Mouse (Mus musculus) heart, postnatal 25 days (tissue): ENCODE results near the gene Myof. TPM values are rescaled to one million over a fixed set of nuclear protein-coding genes. Genes with fewer than 3 reads are reported as not detected.

ENCODE experiments used
- DNase-seq: peaks from one replicate; pipeline ENCODE4 v3.0.0; 2022; ENCODE audit warnings: low spot score
- intact Hi-C: fragments of 180-260 bp; cut with DNase I; formaldehyde crosslinking; loops from one replicate; pipeline ENCODE4 v1.15.1; 2025
- total RNA-seq, 2 experiments: library from RNA; stranded (reverse); gene quantifications; 2 replicates each; pipeline ENCODE4 v1.2.3; 2021

Gene Myof
- total RNA-seq, 2 experiments from 2014 or later, result 9.5 to 10.3 TPM

DNA sequence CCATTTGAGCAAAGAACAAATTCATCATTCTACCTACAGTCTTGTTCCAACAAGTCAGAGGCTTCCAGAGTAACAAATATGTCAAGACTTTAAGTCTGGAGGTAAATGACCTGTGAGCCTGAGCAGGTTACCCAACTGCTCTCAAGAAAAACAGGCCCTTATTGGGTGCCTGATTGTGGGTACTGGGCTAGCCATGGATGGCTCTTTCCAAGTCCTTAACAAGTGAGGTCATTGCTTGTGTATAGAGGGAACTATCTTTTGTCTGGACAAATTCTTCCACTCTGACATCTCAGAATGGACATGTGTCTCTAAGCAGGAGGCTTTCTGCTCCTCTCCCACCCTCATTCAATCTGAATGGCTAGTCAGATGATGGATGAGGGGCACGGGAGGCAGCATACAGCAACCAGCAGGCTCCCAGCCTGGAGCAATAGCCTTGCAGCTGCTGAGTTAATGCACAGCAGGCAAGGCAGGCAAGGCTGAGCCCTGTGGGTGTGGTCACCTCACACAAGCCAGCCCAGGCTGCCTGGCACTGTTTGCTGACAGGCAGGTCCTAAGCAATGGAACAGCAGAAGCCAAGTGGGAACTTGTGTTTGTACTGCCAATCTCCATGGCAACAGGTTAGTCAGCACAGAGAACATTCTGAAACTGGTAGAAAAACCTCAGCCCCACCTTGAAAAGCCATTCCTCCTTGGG, 28.1 kb downstream of the Myof start:
- intact Hi-C loops, result no loop called here
- DNase-seq, result peak; percentile 75

DNA sequence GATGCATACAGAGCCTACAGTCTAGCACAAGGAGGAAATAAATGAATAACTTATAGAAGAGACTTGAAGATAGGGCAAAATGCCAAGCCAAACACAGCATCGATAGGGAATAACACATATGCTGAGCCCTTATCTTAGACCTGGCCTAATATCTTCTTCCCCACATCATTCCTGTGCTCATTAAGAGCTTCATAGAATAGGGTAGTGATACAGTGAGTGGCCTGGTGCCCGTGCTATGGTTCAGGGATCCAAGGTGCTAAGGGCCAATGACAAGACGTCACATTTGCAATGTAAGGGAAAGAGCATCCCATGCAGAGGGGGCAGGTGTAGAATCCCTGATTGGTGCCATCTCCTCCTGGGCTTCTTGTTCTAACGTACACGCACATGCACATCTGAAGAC, 28.9 kb downstream of the Myof start:
- intact Hi-C loops, result no loop called here
- no peak for DNase-seq

DNA sequence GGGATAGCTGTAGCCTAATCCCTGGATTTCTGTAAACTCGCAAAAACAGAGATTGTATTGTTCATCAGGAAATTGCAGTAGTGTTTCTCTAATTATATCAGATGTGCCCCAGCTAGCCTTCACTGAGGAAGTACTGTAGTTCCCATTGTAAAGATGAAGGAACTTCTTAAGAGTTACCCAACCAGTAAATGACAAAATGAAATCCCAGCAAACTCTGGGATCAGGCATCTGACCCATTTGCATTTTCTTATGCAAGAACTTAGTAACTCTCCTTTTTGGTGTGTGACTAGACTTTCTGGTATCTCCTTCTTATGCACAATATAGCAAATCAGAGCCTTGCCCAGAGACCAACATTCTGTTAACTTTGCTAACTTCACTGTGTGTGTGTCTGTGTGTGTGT, 32.0 kb downstream of the Myof start:
- intact Hi-C loops, result no loop called here
- DNase-seq, result no peak

DNA sequence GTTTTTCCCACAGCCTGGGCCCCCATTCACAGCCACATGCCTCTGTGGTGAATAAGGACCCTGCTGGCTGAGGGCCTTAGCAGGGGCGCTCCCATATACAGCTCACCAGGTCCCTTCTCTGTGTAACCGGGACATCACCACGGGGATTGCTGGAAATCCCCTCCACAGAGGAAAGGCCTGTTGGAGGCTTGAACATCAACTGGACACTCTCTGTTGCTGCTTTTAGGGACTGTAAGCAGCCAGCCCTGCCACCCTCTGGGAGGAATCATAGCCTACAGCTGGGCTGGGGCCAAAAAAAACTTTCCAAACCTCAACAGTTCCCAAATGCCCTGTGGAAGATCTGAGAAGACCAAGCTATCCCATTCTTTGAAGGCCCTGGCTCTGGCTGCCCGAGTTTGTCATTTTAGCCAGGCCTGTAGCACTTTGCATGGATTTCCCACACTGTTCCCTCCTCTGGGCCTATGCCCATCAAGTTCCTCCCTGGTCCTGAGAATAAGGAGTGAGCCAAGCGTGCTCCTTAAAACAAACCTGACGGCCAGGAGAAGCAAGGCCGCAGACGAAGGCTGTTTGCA, 38.5 kb downstream of the Myof start:
- intact Hi-C loops, result loop anchor here (2.0 kb wide), 1 partner anchor 38 kb away; the partner anchor contains the start of gene Myof

DNA sequence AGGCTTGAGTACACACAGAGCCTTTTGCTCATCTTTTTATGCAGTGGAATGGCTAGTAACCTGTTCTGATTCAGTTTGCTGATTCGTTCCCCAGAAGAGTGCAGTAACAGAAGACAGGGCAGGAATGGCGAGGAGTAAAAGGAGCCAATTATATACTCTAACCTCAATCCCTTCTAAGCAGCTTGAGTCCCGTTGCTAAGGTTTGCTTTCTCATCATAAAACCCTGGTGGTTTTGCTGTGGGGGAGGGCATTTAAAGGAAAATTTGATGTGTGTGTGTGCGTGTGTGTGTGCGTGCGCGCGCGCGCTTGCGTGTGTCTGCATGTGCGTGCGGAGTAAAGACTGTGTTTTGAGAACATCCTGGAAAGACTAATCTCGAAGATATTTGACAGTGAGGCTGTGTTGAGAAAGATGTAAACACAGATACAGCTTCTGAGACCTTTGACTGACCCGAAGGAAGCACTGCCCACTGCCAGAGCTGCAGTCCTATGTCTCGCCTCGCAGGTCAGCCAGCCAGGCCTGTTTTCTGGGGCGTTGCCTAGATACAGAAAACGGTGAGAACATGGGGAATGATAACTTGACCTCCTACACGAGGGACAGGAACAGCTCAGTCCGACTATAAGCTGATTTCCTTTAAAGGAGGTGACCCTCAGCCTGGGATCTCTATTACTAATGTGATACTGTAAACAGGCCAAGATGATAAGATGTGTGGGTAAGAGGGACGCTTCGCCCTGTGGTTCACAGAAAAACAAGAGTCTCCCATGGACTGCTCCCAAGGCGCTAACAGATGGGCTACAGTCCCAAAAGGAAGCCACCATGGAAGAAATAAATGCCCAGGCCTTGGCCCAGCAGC, 39.5 kb downstream of the Myof start:
- intact Hi-C loops, result loop anchor here (2.0 kb wide), 1 partner anchor 39 kb away; the partner anchor contains the start of gene Myof
- DNase-seq, result peak; percentile 32

More for the DNA sequence above, 38.5 kb downstream of the Myof start:
- DNase-seq, result no peak

GRCm38 (mm10) chr19:38002816-38003215, 40.6 kb downstream of the Myof start:
- no peak for DNase-seq
- intact Hi-C loops, result no loop called here

DNA sequence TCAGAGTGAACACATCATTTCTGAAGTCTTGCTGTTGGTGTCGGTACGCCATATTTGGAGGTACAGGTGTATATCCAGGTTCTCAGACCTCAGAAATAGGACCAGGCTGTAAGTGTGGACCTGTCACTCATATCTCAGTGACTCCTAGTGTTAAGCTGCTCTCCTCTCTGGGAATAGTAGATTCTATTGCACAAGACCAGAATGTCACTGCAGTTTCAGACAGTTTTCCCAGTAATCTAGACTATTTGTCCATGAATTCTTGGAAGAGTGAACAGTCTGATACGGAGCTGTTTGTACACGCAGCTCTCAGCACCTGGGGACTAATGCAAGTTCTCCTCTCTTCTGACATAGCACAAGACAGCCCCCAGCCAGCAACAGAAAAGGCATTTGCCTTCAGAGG, 42.4 kb downstream of the Myof start:
- intact Hi-C loops, result no loop called here
- no peak for DNase-seq

GRCm38 (mm10) chr19:37999941-38000340, 43.4 kb downstream of the Myof start:
- intact Hi-C loops, result no loop called here
- no peak for DNase-seq

- DNase-seq, result no peak
- intact Hi-C loops, result no loop called here
Measured at GRCm38 (mm10) chr19:37994301-37994700, 49.1 kb downstream of the Myof start.

DNA sequence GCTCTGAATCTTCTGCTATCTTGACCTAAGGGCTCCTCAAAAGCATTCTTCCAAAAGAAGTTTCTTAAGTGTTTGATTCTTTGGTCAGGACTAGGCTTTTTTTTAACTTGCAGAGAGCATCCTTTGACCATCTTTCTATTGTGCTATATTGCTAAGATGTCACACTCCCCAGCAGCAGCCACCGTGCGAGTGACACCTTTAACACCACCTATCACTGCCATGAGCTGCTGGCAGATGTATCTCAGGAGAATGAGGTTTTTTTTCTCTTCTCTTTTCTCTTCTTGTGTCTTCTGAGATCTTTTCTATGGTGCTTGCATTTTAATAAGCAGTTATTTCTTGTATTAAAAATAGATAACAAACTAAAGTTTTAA, 51.2 kb downstream of the Myof start:
- no peak for DNase-seq
- intact Hi-C loops, result no loop called here

- DNase-seq, result no peak
- intact Hi-C loops, result no loop called here
Measured at GRCm38 (mm10) chr19:37991399-37992183, 51.8 kb downstream of the Myof start.

GRCm38 (mm10) chr19:37989971-37990370, 53.4 kb downstream of the Myof start:
- intact Hi-C loops, result no loop called here
- DNase-seq, result no peak

- intact Hi-C loops, result no loop called here
- DNase-seq, result no peak
Measured at GRCm38 (mm10) chr19:37988156-37988555, 55.2 kb downstream of the Myof start.

DNA sequence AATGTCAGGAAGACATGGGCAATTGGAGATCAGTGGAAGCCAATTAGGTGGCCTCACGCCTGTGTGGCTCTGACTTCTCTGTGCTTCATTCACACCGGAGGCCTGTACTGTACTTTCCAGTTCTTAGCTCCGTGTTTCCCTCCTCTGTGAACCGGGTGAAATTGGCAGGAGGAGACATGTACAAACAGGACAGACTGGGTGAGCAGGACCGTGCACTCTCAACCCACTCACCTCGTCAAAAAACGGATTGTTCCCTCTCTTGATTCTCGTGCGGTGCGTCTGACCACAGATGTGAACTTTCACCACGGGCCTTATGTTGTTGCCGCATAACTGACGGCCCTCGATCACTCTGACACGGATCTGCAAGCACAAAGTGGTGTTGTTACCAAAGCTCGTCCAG, 57.6 kb downstream of the Myof start:
- intact Hi-C loops, result no loop called here
- DNase-seq, result no peak

- intact Hi-C loops, result no loop called here
- DNase-seq, result no peak
Measured at GRCm38 (mm10) chr19:37975951-37976350, 67.4 kb downstream of the Myof start.

- DNase-seq, result no peak
- intact Hi-C loops, result no loop called here
Measured at GRCm38 (mm10) chr19:37970571-37970970, 72.8 kb downstream of the Myof start.

GRCm38 (mm10) chr19:37970004-37970403, 73.4 kb downstream of the Myof start:
- intact Hi-C loops, result no loop called here
- DNase-seq, result no peak

DNA sequence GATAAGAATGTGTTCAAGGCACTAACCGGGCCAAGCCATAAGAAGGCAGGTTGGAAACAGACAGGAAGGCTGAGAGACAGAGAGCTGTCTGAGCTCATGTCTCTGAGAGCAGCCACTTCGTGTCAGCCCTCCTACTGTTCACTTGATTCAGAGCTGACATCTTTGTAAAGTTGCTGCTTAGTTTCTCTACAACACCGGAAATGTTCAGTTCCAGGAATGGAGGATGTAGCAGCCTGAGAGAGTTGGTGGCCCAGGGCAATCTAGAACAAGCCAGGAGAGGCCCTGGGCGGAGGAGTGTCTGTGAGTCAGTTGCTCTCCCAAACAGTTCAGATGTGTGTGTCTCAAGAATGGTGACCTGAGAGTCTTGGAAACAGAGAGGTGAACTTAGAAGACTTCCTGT, 77.5 kb downstream of the Myof start:
- intact Hi-C loops, result no loop called here

DNA sequence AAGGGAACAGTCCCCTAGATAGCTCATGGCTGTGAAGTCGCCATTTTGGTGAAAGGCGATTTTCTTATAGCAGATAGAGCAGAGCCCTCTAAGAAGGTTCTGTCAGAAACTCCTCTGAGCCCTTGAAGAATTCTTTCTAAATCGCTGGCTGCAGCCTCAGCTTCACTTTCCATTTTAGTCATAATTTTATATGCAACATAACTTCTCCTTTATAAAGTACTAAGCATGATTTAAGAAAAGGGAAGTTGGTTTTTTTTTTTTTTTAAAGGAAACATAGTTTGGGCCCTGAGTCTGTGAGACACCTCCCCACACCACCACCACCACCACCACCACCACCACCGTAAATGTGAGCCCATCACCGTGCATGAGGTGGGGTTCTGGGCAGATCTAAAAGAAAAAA, 80.0 kb downstream of the Myof start:
- intact Hi-C loops, result no loop called here
- DNase-seq, result no peak

More for the DNA sequence above, 77.5 kb downstream of the Myof start:
- DNase-seq, result no peak

DNA sequence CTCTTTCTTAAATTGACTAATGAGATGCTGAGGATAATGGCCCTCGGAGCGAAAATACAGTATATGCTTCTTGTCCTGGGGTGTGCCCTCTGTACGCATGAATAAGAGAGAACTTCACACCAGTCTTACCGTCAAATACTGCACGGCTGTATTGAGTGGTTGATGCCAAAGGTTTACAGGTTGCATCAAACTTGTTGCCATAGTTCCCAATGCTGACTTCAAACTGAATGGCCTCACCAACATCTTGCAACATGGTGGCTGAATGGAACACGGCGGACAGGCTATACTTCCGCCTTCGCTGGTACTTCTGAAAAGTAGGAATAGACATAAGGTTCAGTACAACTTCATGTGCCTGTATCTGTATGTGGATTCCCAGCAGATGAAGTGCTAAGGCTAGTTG, 82.6 kb downstream of the Myof start:
- intact Hi-C loops, result no loop called here
- DNase-seq, result no peak
